In the genomic region with DNA sequence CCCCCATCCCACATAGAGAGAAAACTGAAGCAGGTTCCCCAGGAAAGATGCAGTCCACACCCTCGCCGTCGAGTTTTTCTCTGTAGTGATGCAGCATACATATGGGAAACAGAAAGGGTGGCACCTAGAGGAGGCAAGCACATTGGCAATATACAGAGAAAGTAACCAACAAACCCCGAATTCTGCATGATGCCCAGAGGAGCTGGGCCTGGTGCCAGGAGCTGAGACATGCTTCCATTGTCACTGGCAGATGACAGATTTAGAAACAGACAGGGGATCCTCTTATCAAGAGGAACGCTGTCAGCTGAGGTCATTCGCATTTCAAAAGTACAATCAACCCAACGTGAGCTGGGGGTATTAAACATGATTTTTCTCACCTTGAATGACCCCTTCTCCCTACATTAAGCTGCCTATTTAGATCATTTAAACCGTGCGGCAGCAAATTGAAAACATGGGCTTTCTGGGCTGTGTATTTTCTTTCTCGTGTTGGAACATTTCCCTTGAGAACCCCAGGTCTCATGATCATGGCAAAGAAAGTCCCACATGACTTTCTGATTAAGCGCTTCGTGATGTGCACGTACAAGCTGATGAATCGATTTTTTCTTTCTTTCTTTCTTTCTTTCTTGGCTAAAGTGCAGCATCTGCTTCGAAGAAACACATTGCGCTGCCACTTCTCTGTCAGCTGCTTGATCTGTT, we compare ENCODE assay signal across 8 mouse cellular contexts.
DNase-seq lines count a peak whose midpoint lies in the region; ATAC-seq lines count a peak whose summit lies in the region.

No protein-coding gene starts in this region.

- peak; percentile 14 for DNase-seq in ovary, postnatal 36 days (ENCODE audit: low spot score)
- no peak for DNase-seq in ovary, postnatal 14 days (ENCODE audit: low spot score)
- peak; percentile 86 for DNase-seq in layer of hippocampus, adult 11-12 months (ENCODE audit: low spot score)
- DNase-seq in midbrain, embryonic 14.5 days = peak; percentile 79
- DNase-seq in liver, embryonic 11.5 days (ENCODE audit: low spot score) = no peak
- no peak for DNase-seq in spleen, postnatal 36 days (ENCODE audit: low spot score in 2 of 2)
- DNase-seq in ovary, postnatal 10 days (ENCODE audit: low spot score) = no peak

- H3K4me3 ChIP-seq in forebrain, embryonic 16.5 days (replicated peaks; ENCODE audit: low read length) = peak overlapping the region; percentile 3; the same call in 1 of the 2 replicates
- H3K4me3 ChIP-seq in midbrain, embryonic 14.5 days (replicated peaks; ENCODE audit: low read depth, low read length) = no peak overlapping the region
- H3K4me3 ChIP-seq in liver, embryonic 11.5 days (ENCODE audit: low read depth, low read length) = no peak overlapping the region

- H3K9me3 ChIP-seq in forebrain, embryonic 16.5 days (ENCODE audit: control insufficient read depth, low read length) = no peaks in the 10 kb centered on the region
- no peaks in the 10 kb centered on the region for H3K9me3 ChIP-seq in midbrain, embryonic 14.5 days (ENCODE audit: control insufficient read depth, low read length)
- no peaks in the 10 kb centered on the region for H3K9me3 ChIP-seq in liver, embryonic 11.5 days (ENCODE audit: control insufficient read depth, low read length)

- H3K27me3 ChIP-seq in forebrain, embryonic 16.5 days (replicated peaks; ENCODE audit: control insufficient read depth, insufficient read depth, low read length) = no peaks in the 10 kb centered on the region
- no peaks in the 10 kb centered on the region for H3K27me3 ChIP-seq in midbrain, embryonic 14.5 days (ENCODE audit: control insufficient read depth, insufficient read depth, low read length)
- H3K27me3 ChIP-seq in liver, embryonic 11.5 days (replicated peaks; ENCODE audit: control insufficient read depth, insufficient read depth, low read length) = no peaks in the 10 kb centered on the region

- peak; percentile 78 for ATAC-seq in forebrain, embryonic 16.5 days
- ATAC-seq in midbrain, embryonic 14.5 days (ENCODE audit: low FRiP score, low TSS enrichment) = no peak
- no peak for ATAC-seq in liver, embryonic 11.5 days (replicated peaks; ENCODE audit: low FRiP score)

- H3K9ac ChIP-seq in forebrain, embryonic 16.5 days (replicated peaks; ENCODE audit: low read depth, low read length) = no peak overlapping the region
- H3K9ac ChIP-seq in midbrain, embryonic 14.5 days (replicated peaks; ENCODE audit: low read length) = 0 out of 2 replicates have a peak overlapping the region, but pooled peaks have one; percentile 14
- no peak overlapping the region for H3K9ac ChIP-seq in liver, embryonic 11.5 days (ENCODE audit: low read depth, low read length)

- peak overlapping the region; percentile 44 for H3K4me2 ChIP-seq in forebrain, embryonic 16.5 days (ENCODE audit: low read length)
- peak overlapping the region; percentile 28; the same call in 1 of the 2 replicates for H3K4me2 ChIP-seq in midbrain, embryonic 14.5 days (ENCODE audit: low read length)
- H3K4me2 ChIP-seq in liver, embryonic 11.5 days = no peak overlapping the region

- H3K36me3 ChIP-seq in forebrain, embryonic 16.5 days (ENCODE audit: control insufficient read depth, insufficient read depth) = no peaks in the 10 kb centered on the region
- no peaks in the 10 kb centered on the region for H3K36me3 ChIP-seq in midbrain, embryonic 14.5 days (ENCODE audit: control insufficient read depth, insufficient read depth, low read length)
- no peaks in the 10 kb centered on the region for H3K36me3 ChIP-seq in liver, embryonic 11.5 days (ENCODE audit: control insufficient read depth, insufficient read depth, low read length)

- H3K4me1 ChIP-seq in forebrain, embryonic 16.5 days (replicated peaks; ENCODE audit: control insufficient read depth, insufficient read depth, low read length) = peaks cover 22% of the 10 kb centered on the region
- peaks cover 21% of the 10 kb centered on the region for H3K4me1 ChIP-seq in midbrain, embryonic 14.5 days (ENCODE audit: control insufficient read depth, insufficient read depth, low read length)
- no peaks in the 10 kb centered on the region for H3K4me1 ChIP-seq in liver, embryonic 11.5 days (replicated peaks; ENCODE audit: control insufficient read depth, insufficient read depth, low read length)

- H3K27ac ChIP-seq in forebrain, embryonic 16.5 days (ENCODE audit: low read length) = peak overlapping the region; percentile 51
- 0 out of 2 replicates have a peak overlapping the region, but pooled peaks have one; percentile 32 for H3K27ac ChIP-seq in midbrain, embryonic 14.5 days (replicated peaks; ENCODE audit: low read depth, low read length)
- no peak overlapping the region for H3K27ac ChIP-seq in liver, embryonic 11.5 days (ENCODE audit: low read depth, low read length)

- WGBS in forebrain, embryonic 16.5 days = 17% methylated on average over 16 of the region's 16 CpGs
- WGBS in midbrain, embryonic 14.5 days = 32% methylated on average over 16 of the region's 16 CpGs
- WGBS in liver, embryonic 11.5 days = 73% methylated on average over 16 of the region's 16 CpGs

Comparison
In these comparisons a context has a peak if more than half of its experiments do, and no peak if none do; other contexts are left out.
1. DNase-seq: peak in ovary, postnatal 36 days (single experiment), layer of hippocampus, adult 11-12 months (single experiment) and midbrain, embryonic 14.5 days (single experiment); none in ovary, postnatal 14 days (single experiment), liver, embryonic 11.5 days (single experiment), spleen, postnatal 36 days (0 of 2) and ovary, postnatal 10 days (single experiment).